Mouse (Mus musculus): ENCODE results near the gene Rps10. TPM values are rescaled to one million over a fixed set of nuclear protein-coding genes. Genes with fewer than 3 reads are reported as not detected.
A peak's percentile ranks its signal among the peaks of the same experiment; 100 is the strongest.

The Rps10 gene
- polyA plus RNA-seq, 1 experiment: 2,622 TPM

DNA sequence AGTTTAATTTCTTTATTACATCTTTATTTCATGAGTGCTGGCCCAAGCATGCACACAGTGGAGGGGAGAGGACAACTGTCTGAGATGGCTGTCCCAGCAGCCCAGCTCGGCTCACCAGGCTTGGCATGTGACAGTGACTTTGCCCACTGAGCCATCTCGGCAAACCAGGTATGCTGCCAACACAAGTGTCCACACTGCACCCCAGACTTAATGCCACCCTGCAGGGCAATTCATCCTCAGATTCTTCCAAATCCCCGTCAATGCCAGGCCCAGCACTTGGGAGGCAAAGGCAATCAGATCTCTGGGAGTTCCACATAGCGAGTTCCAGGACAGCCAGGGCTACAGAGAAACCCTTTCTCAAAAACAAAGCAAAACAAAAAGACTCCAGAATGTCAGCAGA is 23.5 kb downstream of the Rps10 start:
- H3K9ac ChIP-seq (ENCODE audit: low read depth, poor library complexity, severe bottlenecking): no peak overlapping the region
- H3K9me3 ChIP-seq (replicated peaks; ENCODE audit: control insufficient read depth, insufficient read depth, low read length, poor library complexity, severe bottlenecking): no peaks in the 10 kb centered on the region
- H3K27ac ChIP-seq (ENCODE audit: insufficient read depth, low read length): no peak overlapping the region
- H3K27me3 ChIP-seq (ENCODE audit: control insufficient read depth, insufficient read depth, low read length, poor library complexity, severe bottlenecking): no peaks in the 10 kb centered on the region
- H3K36me3 ChIP-seq (ENCODE audit: control insufficient read depth, insufficient read depth, low read length, poor library complexity, severe bottlenecking): no peaks in the 10 kb centered on the region
- TF ChIP-seq CTCF (IDR thresholded peaks at IDR 0.05; ENCODE audit: low read depth, low read length) (no peak), EP300 (IDR thresholded peaks at IDR 0.05; ENCODE audit: insufficient read depth, low read depth, low read length) (no peak), POLR2A (IDR thresholded peaks at IDR 0.05; ENCODE audit: insufficient read depth, low read length) (no peak)
- no peaks in the 10 kb centered on the region for H3K4me1 ChIP-seq (ENCODE audit: control insufficient read depth, insufficient read depth, low read length)
- H3K4me3 ChIP-seq (ENCODE audit: low read depth, low read length): no peak overlapping the region

DNA sequence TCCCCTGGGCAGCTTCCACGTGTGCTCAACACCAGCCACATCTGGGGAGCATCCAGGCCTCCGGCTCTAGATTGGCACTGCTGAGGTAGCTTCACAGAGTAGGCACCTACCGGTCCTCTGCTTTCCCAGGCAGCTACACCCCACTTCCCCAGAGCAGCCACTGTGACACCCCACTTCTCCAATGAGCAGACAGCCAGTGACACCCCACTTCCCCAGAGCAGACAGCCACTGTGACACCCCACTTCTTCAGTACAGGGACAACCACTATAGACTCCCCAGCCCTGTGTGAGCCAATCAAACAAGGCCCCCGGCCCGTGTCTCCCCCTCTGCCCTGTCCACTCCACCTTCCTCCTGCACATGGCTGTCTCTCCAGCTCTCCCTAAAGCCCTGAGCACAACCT is 24.5 kb downstream of the Rps10 start:
- Histone ChIP-seq H3K27ac (ENCODE audit: insufficient read depth, low read length) (no peak overlapping the region), H3K36me3 (ENCODE audit: control insufficient read depth, insufficient read depth, low read length, poor library complexity, severe bottlenecking) (no peaks in the 10 kb centered on the region), H3K4me3 (ENCODE audit: low read depth, low read length) (no peak overlapping the region), H3K9me3 (replicated peaks; ENCODE audit: control insufficient read depth, insufficient read depth, low read length, poor library complexity, severe bottlenecking) (no peaks in the 10 kb centered on the region), H3K4me1 (ENCODE audit: control insufficient read depth, insufficient read depth, low read length) (no peaks in the 10 kb centered on the region), H3K9ac (ENCODE audit: low read depth, poor library complexity, severe bottlenecking) (no peak overlapping the region), H3K27me3 (ENCODE audit: control insufficient read depth, insufficient read depth, low read length, poor library complexity, severe bottlenecking) (no peaks in the 10 kb centered on the region)
- TF ChIP-seq EP300 (IDR thresholded peaks at IDR 0.05; ENCODE audit: insufficient read depth, low read depth, low read length) (no peak), POLR2A (IDR thresholded peaks at IDR 0.05; ENCODE audit: insufficient read depth, low read length) (no peak), CTCF (IDR thresholded peaks at IDR 0.05; ENCODE audit: low read depth, low read length) (no peak)

DNA sequence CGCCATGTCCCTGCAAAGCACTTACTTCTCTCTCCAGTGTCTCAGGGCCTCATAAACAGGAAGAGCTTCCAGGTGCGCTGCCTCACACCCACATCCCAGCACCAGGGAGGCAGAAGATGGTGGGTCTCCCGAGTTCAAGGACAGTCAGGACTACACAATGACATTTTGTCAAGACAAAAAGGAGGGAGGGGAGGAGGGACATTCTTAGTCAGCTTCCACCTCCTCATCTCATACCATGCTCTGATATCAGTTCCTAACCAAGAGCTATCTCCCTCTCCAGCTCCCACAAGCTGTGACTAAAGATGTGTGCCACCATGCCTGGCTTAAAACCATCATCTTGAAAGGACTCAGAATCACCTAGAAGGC is 25.0 kb downstream of the Rps10 start:
- H3K9me3 ChIP-seq (replicated peaks; ENCODE audit: control insufficient read depth, insufficient read depth, low read length, poor library complexity, severe bottlenecking): no peaks in the 10 kb centered on the region
- H3K4me3 ChIP-seq (ENCODE audit: low read depth, low read length): no peak overlapping the region
- no peaks in the 10 kb centered on the region for H3K27me3 ChIP-seq (ENCODE audit: control insufficient read depth, insufficient read depth, low read length, poor library complexity, severe bottlenecking)
- no peak for TF ChIP-seq POLR2A (IDR thresholded peaks at IDR 0.05; ENCODE audit: insufficient read depth, low read length)
- TF ChIP-seq EP300 (IDR thresholded peaks at IDR 0.05; ENCODE audit: insufficient read depth, low read depth, low read length): no peak
- no peak for TF ChIP-seq CTCF (IDR thresholded peaks at IDR 0.05; ENCODE audit: low read depth, low read length)
- no peak overlapping the region for H3K9ac ChIP-seq (ENCODE audit: low read depth, poor library complexity, severe bottlenecking)
- no peak overlapping the region for H3K27ac ChIP-seq (ENCODE audit: insufficient read depth, low read length)
- H3K4me1 ChIP-seq (ENCODE audit: control insufficient read depth, insufficient read depth, low read length): no peaks in the 10 kb centered on the region
- H3K36me3 ChIP-seq (ENCODE audit: control insufficient read depth, insufficient read depth, low read length, poor library complexity, severe bottlenecking): no peaks in the 10 kb centered on the region

DNA sequence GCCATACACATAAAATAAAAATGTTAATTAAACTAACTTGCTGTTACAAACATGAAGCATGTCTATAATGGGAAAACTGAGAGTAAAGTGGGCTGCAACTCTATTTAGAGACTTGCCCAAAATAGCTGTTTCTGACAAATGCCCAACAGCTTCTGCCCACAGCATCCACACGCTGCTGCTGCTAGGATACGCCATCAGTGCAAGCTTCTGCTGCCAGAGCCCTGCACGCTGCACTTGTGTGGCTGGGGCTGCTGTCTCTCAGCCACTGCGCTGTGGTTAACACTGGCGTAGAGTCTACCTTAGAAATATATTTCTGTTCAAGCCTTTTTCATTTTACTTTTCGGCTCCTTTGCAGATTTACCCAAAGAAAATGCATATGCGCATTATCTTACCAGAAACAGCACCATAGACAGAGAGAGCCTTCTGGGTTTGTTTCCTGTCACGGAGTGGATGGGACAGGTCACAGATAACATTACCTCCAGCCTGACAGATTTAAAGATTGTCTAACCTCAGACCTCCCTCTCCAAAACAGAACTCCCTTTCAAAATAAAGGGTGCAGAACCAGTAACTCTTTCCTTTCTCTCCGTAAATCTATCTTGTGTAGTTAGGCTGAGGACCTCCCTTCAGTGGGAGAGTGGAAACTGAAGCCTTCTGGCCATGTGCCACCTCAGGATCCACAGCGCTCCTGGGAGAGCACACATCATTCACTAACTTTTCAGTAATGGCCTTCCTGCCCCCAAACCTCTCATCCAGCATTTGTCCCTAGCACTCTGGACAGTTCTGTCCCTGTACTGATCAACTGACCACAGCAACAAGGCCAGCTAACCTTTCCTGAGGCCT is 25.6 kb downstream of the Rps10 start:
- Histone ChIP-seq H3K27me3 (ENCODE audit: control insufficient read depth, insufficient read depth, low read length, poor library complexity, severe bottlenecking) (no peaks in the 10 kb centered on the region), H3K36me3 (ENCODE audit: control insufficient read depth, insufficient read depth, low read length, poor library complexity, severe bottlenecking) (no peaks in the 10 kb centered on the region), H3K27ac (ENCODE audit: insufficient read depth, low read length) (no peak overlapping the region), H3K4me1 (ENCODE audit: control insufficient read depth, insufficient read depth, low read length) (no peaks in the 10 kb centered on the region), H3K9ac (ENCODE audit: low read depth, poor library complexity, severe bottlenecking) (no peak overlapping the region), H3K4me3 (ENCODE audit: low read depth, low read length) (no peak overlapping the region), H3K9me3 (replicated peaks; ENCODE audit: control insufficient read depth, insufficient read depth, low read length, poor library complexity, severe bottlenecking) (no peaks in the 10 kb centered on the region)
- TF ChIP-seq POLR2A (IDR thresholded peaks at IDR 0.05; ENCODE audit: insufficient read depth, low read length) (no peak), EP300 (IDR thresholded peaks at IDR 0.05; ENCODE audit: insufficient read depth, low read depth, low read length) (no peak), CTCF (IDR thresholded peaks at IDR 0.05; ENCODE audit: low read depth, low read length) (no peak)

DNA sequence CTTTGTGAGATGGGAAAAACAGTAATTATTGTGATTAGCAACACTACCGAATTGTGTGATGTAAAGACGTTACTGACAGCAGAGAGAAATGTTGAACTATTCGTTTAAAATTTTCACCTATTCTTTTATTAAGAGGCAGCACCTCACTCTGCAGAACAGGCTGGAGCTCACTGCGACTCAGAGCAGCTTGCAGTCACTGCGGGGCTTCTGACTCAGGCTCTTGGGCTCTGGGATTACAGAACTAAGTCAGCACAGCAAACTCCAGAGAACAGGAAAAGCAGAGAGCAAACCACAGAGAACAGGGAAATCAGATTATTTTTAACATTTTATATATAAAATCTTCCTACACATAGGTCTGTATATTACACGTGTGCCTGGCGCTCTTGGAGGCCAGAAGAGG is 26.9 kb downstream of the Rps10 start:
- TF ChIP-seq CTCF (IDR thresholded peaks at IDR 0.05; ENCODE audit: low read depth, low read length): no peak
- no peak for TF ChIP-seq EP300 (IDR thresholded peaks at IDR 0.05; ENCODE audit: insufficient read depth, low read depth, low read length)
- TF ChIP-seq POLR2A (IDR thresholded peaks at IDR 0.05; ENCODE audit: insufficient read depth, low read length): no peak
- H3K4me3 ChIP-seq (ENCODE audit: low read depth, low read length): no peak overlapping the region
- no peaks in the 10 kb centered on the region for H3K4me1 ChIP-seq (ENCODE audit: control insufficient read depth, insufficient read depth, low read length)
- H3K9me3 ChIP-seq (replicated peaks; ENCODE audit: control insufficient read depth, insufficient read depth, low read length, poor library complexity, severe bottlenecking): no peaks in the 10 kb centered on the region
- no peak overlapping the region for H3K27ac ChIP-seq (ENCODE audit: insufficient read depth, low read length)
- H3K9ac ChIP-seq (ENCODE audit: low read depth, poor library complexity, severe bottlenecking): no peak overlapping the region
- H3K36me3 ChIP-seq (ENCODE audit: control insufficient read depth, insufficient read depth, low read length, poor library complexity, severe bottlenecking): no peaks in the 10 kb centered on the region
- no peaks in the 10 kb centered on the region for H3K27me3 ChIP-seq (ENCODE audit: control insufficient read depth, insufficient read depth, low read length, poor library complexity, severe bottlenecking)

DNA sequence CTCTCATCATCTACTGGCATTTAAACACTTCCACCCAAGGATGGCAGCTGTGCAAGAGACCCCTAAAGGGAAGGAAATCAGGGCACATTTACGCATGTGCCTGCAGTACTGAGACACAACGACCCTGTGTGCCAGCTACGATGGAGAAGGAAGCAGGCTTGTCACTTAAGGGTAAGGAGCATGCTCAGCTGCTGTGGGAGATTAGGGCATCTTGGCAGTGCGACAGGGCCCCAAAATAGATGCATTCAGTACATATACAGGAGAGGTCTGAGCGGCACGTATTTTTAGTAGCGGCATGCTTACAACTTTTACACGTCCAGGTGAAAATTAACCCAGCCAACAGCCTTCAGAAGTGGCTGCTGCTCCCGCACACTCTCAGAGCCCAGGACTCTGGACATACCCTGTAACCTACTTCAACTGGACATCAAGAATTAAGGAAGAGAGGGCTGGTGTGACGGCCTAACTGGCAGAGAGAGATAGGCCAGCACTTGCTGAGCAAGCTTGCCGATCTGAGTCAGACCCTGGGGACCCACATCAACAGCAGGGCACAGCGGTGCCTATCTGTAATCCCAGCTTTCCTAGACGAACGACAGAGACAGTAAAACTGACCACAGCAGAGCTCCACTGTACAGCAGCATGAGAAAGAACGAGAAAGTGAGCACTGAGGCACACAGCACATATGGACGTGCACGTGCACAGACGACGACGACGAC is 32.8 kb downstream of the Rps10 start:
- Histone ChIP-seq H3K4me1 (ENCODE audit: control insufficient read depth, insufficient read depth, low read length) (peaks cover 11% of the 10 kb centered on the region), H3K9me3 (replicated peaks; ENCODE audit: control insufficient read depth, insufficient read depth, low read length, poor library complexity, severe bottlenecking) (no peaks in the 10 kb centered on the region), H3K4me3 (ENCODE audit: low read depth, low read length) (no peak overlapping the region), H3K9ac (ENCODE audit: low read depth, poor library complexity, severe bottlenecking) (no peak overlapping the region), H3K36me3 (ENCODE audit: control insufficient read depth, insufficient read depth, low read length, poor library complexity, severe bottlenecking) (no peaks in the 10 kb centered on the region), H3K27ac (ENCODE audit: insufficient read depth, low read length) (peak overlapping the region; percentile 59), H3K27me3 (ENCODE audit: control insufficient read depth, insufficient read depth, low read length, poor library complexity, severe bottlenecking) (no peaks in the 10 kb centered on the region)
- TF ChIP-seq POLR2A (IDR thresholded peaks at IDR 0.05; ENCODE audit: insufficient read depth, low read length) (no peak), CTCF (IDR thresholded peaks at IDR 0.05; ENCODE audit: low read depth, low read length) (no peak), EP300 (IDR thresholded peaks at IDR 0.05; ENCODE audit: insufficient read depth, low read depth, low read length) (no peak)
